1 mouse cellular context compared by ENCODE assay signal in the genomic region with DNA sequence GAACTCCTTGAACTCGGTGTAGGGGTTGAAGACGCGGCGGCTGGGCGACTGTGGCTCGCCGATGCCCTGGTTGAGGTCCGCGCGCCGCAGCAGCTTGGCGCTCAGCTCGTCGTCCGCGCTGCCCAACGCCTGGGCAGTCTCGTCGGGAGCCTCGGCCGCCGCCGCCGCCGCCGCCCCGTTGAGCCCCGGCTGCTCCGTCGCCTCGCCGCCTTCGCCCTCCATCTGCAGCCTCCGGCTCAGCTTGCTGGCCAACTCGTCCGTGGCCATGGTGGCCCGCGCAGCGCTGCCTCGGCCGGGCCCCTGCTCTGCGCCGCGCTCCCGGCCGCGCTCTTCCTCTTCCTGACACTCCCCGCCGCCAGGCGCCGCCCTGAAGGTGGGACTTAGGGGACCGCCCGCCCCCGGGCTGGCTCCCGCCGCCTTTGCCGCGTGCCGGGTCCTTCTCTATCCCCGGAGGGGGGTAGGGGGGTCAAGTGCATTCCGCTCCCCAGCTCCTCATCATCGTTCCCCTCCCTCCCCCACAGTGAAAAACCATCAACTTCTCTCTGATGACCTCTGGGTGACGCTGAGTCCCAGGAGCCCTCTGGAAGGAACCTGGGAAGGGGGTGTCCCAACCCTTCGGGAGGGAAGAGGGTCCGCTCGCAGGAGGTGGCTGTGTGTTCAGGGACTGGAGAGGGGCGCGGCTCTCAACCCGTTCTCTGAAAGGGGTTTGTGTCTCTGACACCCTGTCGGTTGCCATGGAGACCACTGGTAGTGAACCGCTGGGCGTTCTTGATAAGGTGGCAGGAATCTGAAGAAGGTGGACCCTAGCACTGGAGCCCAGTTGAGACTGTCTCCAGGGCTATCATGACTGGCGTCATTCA.
TF ChIP-seq lines count a peak whose summit lies in the region.

A gene (minus strand): TSS at position 320 of the 860 bp plus-strand sequence.

TF ChIP-seq in CH12.LX, 34 proteins besides CTCF, POLR2A, EP300 and RAD21 (continued from another document):
- TF ChIP-seq PAX5 (IDR thresholded peaks at IDR 0.05; ENCODE audit: low read length) (no peak), SIN3A (IDR thresholded peaks at IDR 0.05; ENCODE audit: low read length) (no peak; the same call in 1 of the 2 replicates), ETS1 (conservative IDR thresholded peaks at IDR 0.05; ENCODE audit: low read depth, low read length) (no peak), POLR2AphosphoS2 (IDR thresholded peaks at IDR 0.05; ENCODE audit: low read depth, low read length) (no peak), RCOR1 (conservative IDR thresholded peaks at IDR 0.05; ENCODE audit: low read depth, low read length) (no peak), USF2 (conservative IDR thresholded peaks at IDR 0.05; ENCODE audit: low read depth, low read length) (no peak), UBTF (IDR thresholded peaks at IDR 0.05; ENCODE audit: low read depth, low read length) (no peak), MAZ (IDR thresholded peaks at IDR 0.05; ENCODE audit: low read depth, low read length) (no peak), MYC (IDR thresholded peaks at IDR 0.05; ENCODE audit: low read depth, low read length) (0 out of 2 replicates have a peak, but pooled peaks have one; percentile 43), GABPA (IDR thresholded peaks at IDR 0.05; ENCODE audit: insufficient replicate concordance, low read depth, low read length) (no peak), MEF2A (IDR thresholded peaks at IDR 0.05; ENCODE audit: borderline replicate concordance, low read depth, low read length) (no peak), JUN (IDR thresholded peaks at IDR 0.05; ENCODE audit: insufficient read depth, low read depth, low read length) (no peak), MAFK (IDR thresholded peaks at IDR 0.05; ENCODE audit: insufficient replicate concordance, low read length) (0 out of 2 replicates have a peak, but pooled peaks have one; percentile 2), JUND (conservative IDR thresholded peaks at IDR 0.05; ENCODE audit: low read depth, low read length) (no peak), TCF12 (IDR thresholded peaks at IDR 0.05; ENCODE audit: low read depth, low read length) (peak; percentile 51; the same call in 1 of the 2 replicates)
